Mouse (Mus musculus) embryonic fibroblast, embryonic 13.5 days (primary cell): ENCODE measurements around the gene Bpifb4.

Experiments used
- CTCF ChIP-seq: IDR thresholded peaks from 2 replicates; pipeline ENCODE4 v1.5.1; 2011; ENCODE audit warnings: mild to moderate bottlenecking, control low read depth, low read length, moderate library complexity, borderline replicate concordance; ENCODE audit not compliant: insufficient read depth
- POLR2A ChIP-seq: IDR thresholded peaks from 2 replicates; pipeline ENCODE4 v1.6.1; 2011; ENCODE audit warnings: low read depth, mild to moderate bottlenecking, control low read depth, low read length, moderate library complexity

- TF ChIP-seq POLR2A (no peak), CTCF (no peak)
These were observed 20.1 kb upstream of the Bpifb4 start, which contains the start of gene Bpifb3 for GRCm38 (mm10) chr2:153917930-153918329.
